Mouse (Mus musculus): ENCODE results near the gene Ubash3a. TPM values are rescaled to one million over a fixed set of nuclear protein-coding genes. Genes with fewer than 3 reads are reported as not detected.

The Ubash3a gene
- polyA plus RNA-seq, 1 experiment from 2014 or later, result 0.17 TPM

GRCm38 (mm10) chr17:31208654-31209053 is 981 bp downstream of the Ubash3a start:
- no peak for DNase-seq (ENCODE audit: low spot score)
- no peak overlapping the region for H3K4me2 ChIP-seq (replicated peaks; ENCODE audit: low read depth, low read length)
- H3K36me3 ChIP-seq (ENCODE audit: control insufficient read depth, insufficient read depth, low read length), result no peaks in the 10 kb centered on the region
- ATAC-seq (ENCODE audit: low FRiP score), result no peak
- H3K27ac ChIP-seq (ENCODE audit: low read depth, low read length), result no peak overlapping the region
- 90% methylated on average over 8 of the region's 8 CpGs for WGBS
- no peaks in the 10 kb centered on the region for H3K9me3 ChIP-seq (ENCODE audit: control insufficient read depth, low read length)
- no peaks in the 10 kb centered on the region for H3K4me1 ChIP-seq (replicated peaks; ENCODE audit: control insufficient read depth, insufficient read depth, low read length)
- H3K27me3 ChIP-seq (ENCODE audit: control insufficient read depth, insufficient read depth, low read length), result no peaks in the 10 kb centered on the region
- no peak overlapping the region for H3K9ac ChIP-seq (ENCODE audit: low read depth, low read length)
- H3K4me3 ChIP-seq (ENCODE audit: low read depth, low read length), result no peak overlapping the region

- Histone ChIP-seq H3K4me1 (replicated peaks; ENCODE audit: control insufficient read depth, insufficient read depth, low read length) (no peaks in the 10 kb centered on the region), H3K27me3 (ENCODE audit: control insufficient read depth, insufficient read depth, low read length) (no peaks in the 10 kb centered on the region), H3K27ac (ENCODE audit: low read depth, low read length) (no peak overlapping the region), H3K9ac (ENCODE audit: low read depth, low read length) (no peak overlapping the region), H3K4me2 (replicated peaks; ENCODE audit: low read depth, low read length) (no peak overlapping the region), H3K36me3 (ENCODE audit: control insufficient read depth, insufficient read depth, low read length) (no peaks in the 10 kb centered on the region), H3K9me3 (ENCODE audit: control insufficient read depth, low read length) (no peaks in the 10 kb centered on the region), H3K4me3 (ENCODE audit: low read depth, low read length) (no peak overlapping the region)
- 96% methylated on average over 11 of the region's 11 CpGs for WGBS
- DNase-seq (ENCODE audit: low spot score) (no peak), ATAC-seq (ENCODE audit: low FRiP score) (no peak)
These were observed 1.8 kb downstream of the Ubash3a start for GRCm38 (mm10) chr17:31209376-31209930.

GRCm38 (mm10) chr17:31210299-31210698 is 2.6 kb downstream of the Ubash3a start:
- 87% methylated on average over 7 of the region's 7 CpGs for WGBS
- no peak overlapping the region for H3K4me3 ChIP-seq (ENCODE audit: low read depth, low read length)
- DNase-seq (ENCODE audit: low spot score), result no peak
- no peak for ATAC-seq (ENCODE audit: low FRiP score)
- H3K27ac ChIP-seq (ENCODE audit: low read depth, low read length), result no peak overlapping the region
- no peaks in the 10 kb centered on the region for H3K9me3 ChIP-seq (ENCODE audit: control insufficient read depth, low read length)
- H3K4me2 ChIP-seq (replicated peaks; ENCODE audit: low read depth, low read length), result no peak overlapping the region
- no peaks in the 10 kb centered on the region for H3K36me3 ChIP-seq (ENCODE audit: control insufficient read depth, insufficient read depth, low read length)
- H3K4me1 ChIP-seq (replicated peaks; ENCODE audit: control insufficient read depth, insufficient read depth, low read length), result no peaks in the 10 kb centered on the region
- H3K9ac ChIP-seq (ENCODE audit: low read depth, low read length), result no peak overlapping the region
- no peaks in the 10 kb centered on the region for H3K27me3 ChIP-seq (ENCODE audit: control insufficient read depth, insufficient read depth, low read length)

- no peaks in the 10 kb centered on the region for H3K27me3 ChIP-seq (ENCODE audit: control insufficient read depth, insufficient read depth, low read length)
- no peak for ATAC-seq (ENCODE audit: low FRiP score)
- no peak overlapping the region for H3K4me3 ChIP-seq (ENCODE audit: low read depth, low read length)
- no peak overlapping the region for H3K4me2 ChIP-seq (replicated peaks; ENCODE audit: low read depth, low read length)
- no peaks in the 10 kb centered on the region for H3K4me1 ChIP-seq (replicated peaks; ENCODE audit: control insufficient read depth, insufficient read depth, low read length)
- no peaks in the 10 kb centered on the region for H3K9me3 ChIP-seq (ENCODE audit: control insufficient read depth, low read length)
- no peaks in the 10 kb centered on the region for H3K36me3 ChIP-seq (ENCODE audit: control insufficient read depth, insufficient read depth, low read length)
- no peak for DNase-seq (ENCODE audit: low spot score)
- no peak overlapping the region for H3K9ac ChIP-seq (ENCODE audit: low read depth, low read length)
- no peak overlapping the region for H3K27ac ChIP-seq (ENCODE audit: low read depth, low read length)
- WGBS, result 91% methylated on average over 6 of the region's 6 CpGs
These were observed 4.2 kb downstream of the Ubash3a start for GRCm38 (mm10) chr17:31211881-31212280.

GRCm38 (mm10) chr17:31216068-31216955 is 8.6 kb downstream of the Ubash3a start:
- no peak overlapping the region for H3K27ac ChIP-seq (ENCODE audit: low read depth, low read length)
- no peaks in the 10 kb centered on the region for H3K4me1 ChIP-seq (replicated peaks; ENCODE audit: control insufficient read depth, insufficient read depth, low read length)
- no peak overlapping the region for H3K4me2 ChIP-seq (replicated peaks; ENCODE audit: low read depth, low read length)
- H3K9me3 ChIP-seq (ENCODE audit: control insufficient read depth, low read length), result no peaks in the 10 kb centered on the region
- WGBS, result 53% methylated on average over 5 of the region's 5 CpGs
- ATAC-seq (ENCODE audit: low FRiP score) (no peak), DNase-seq (ENCODE audit: low spot score) (no peak)
- no peaks in the 10 kb centered on the region for H3K27me3 ChIP-seq (ENCODE audit: control insufficient read depth, insufficient read depth, low read length)
- H3K36me3 ChIP-seq (ENCODE audit: control insufficient read depth, insufficient read depth, low read length), result no peaks in the 10 kb centered on the region
- H3K4me3 ChIP-seq (ENCODE audit: low read depth, low read length), result no peak overlapping the region
- H3K9ac ChIP-seq (ENCODE audit: low read depth, low read length), result no peak overlapping the region

GRCm38 (mm10) chr17:31222810-31223310 is 15.2 kb downstream of the Ubash3a start:
- no peak for ATAC-seq (ENCODE audit: low FRiP score)
- Histone ChIP-seq H3K27ac (ENCODE audit: low read depth, low read length) (no peak overlapping the region), H3K4me3 (ENCODE audit: low read depth, low read length) (no peak overlapping the region), H3K9ac (ENCODE audit: low read depth, low read length) (no peak overlapping the region), H3K9me3 (ENCODE audit: control insufficient read depth, low read length) (no peaks in the 10 kb centered on the region), H3K4me1 (replicated peaks; ENCODE audit: control insufficient read depth, insufficient read depth, low read length) (no peaks in the 10 kb centered on the region), H3K36me3 (ENCODE audit: control insufficient read depth, insufficient read depth, low read length) (no peaks in the 10 kb centered on the region), H3K4me2 (replicated peaks; ENCODE audit: low read depth, low read length) (no peak overlapping the region), H3K27me3 (ENCODE audit: control insufficient read depth, insufficient read depth, low read length) (no peaks in the 10 kb centered on the region)
- WGBS, result 77% methylated on average over 4 of the region's 4 CpGs
- no peak for DNase-seq (ENCODE audit: low spot score)

- H3K9ac ChIP-seq (ENCODE audit: low read depth, low read length), result no peak overlapping the region
- no peak overlapping the region for H3K27ac ChIP-seq (ENCODE audit: low read depth, low read length)
- H3K4me1 ChIP-seq (replicated peaks; ENCODE audit: control insufficient read depth, insufficient read depth, low read length), result no peaks in the 10 kb centered on the region
- ATAC-seq (ENCODE audit: low FRiP score) (no peak), DNase-seq (ENCODE audit: low spot score) (no peak)
- no peaks in the 10 kb centered on the region for H3K9me3 ChIP-seq (ENCODE audit: control insufficient read depth, low read length)
- no peak overlapping the region for H3K4me2 ChIP-seq (replicated peaks; ENCODE audit: low read depth, low read length)
- H3K27me3 ChIP-seq (ENCODE audit: control insufficient read depth, insufficient read depth, low read length), result no peaks in the 10 kb centered on the region
- no peaks in the 10 kb centered on the region for H3K36me3 ChIP-seq (ENCODE audit: control insufficient read depth, insufficient read depth, low read length)
- 71% methylated on average over 7 of the region's 7 CpGs for WGBS
- no peak overlapping the region for H3K4me3 ChIP-seq (ENCODE audit: low read depth, low read length)
These were observed 16.2 kb downstream of the Ubash3a start for GRCm38 (mm10) chr17:31223835-31224234.

GRCm38 (mm10) chr17:31224591-31224990 is 16.9 kb downstream of the Ubash3a start:
- 86% methylated on average over 8 of the region's 8 CpGs for WGBS
- H3K9ac ChIP-seq (ENCODE audit: low read depth, low read length), result no peak overlapping the region
- no peaks in the 10 kb centered on the region for H3K36me3 ChIP-seq (ENCODE audit: control insufficient read depth, insufficient read depth, low read length)
- H3K27me3 ChIP-seq (ENCODE audit: control insufficient read depth, insufficient read depth, low read length), result no peaks in the 10 kb centered on the region
- DNase-seq (ENCODE audit: low spot score) (no peak), ATAC-seq (ENCODE audit: low FRiP score) (no peak)
- H3K4me1 ChIP-seq (replicated peaks; ENCODE audit: control insufficient read depth, insufficient read depth, low read length), result no peaks in the 10 kb centered on the region
- H3K27ac ChIP-seq (ENCODE audit: low read depth, low read length), result no peak overlapping the region
- no peak overlapping the region for H3K4me2 ChIP-seq (replicated peaks; ENCODE audit: low read depth, low read length)
- no peaks in the 10 kb centered on the region for H3K9me3 ChIP-seq (ENCODE audit: control insufficient read depth, low read length)
- no peak overlapping the region for H3K4me3 ChIP-seq (ENCODE audit: low read depth, low read length)

- DNase-seq (ENCODE audit: low spot score), result no peak
These were observed 18.7 kb downstream of the Ubash3a start for GRCm38 (mm10) chr17:31226368-31226767.

More at GRCm38 (mm10) chr17:31226368-31226767, 18.7 kb downstream of the Ubash3a start:
- Histone ChIP-seq H3K9me3 (ENCODE audit: control insufficient read depth, low read length) (no peaks in the 10 kb centered on the region), H3K27me3 (ENCODE audit: control insufficient read depth, insufficient read depth, low read length) (no peaks in the 10 kb centered on the region), H3K4me3 (ENCODE audit: low read depth, low read length) (no peak overlapping the region), H3K4me2 (replicated peaks; ENCODE audit: low read depth, low read length) (no peak overlapping the region), H3K4me1 (replicated peaks; ENCODE audit: control insufficient read depth, insufficient read depth, low read length) (no peaks in the 10 kb centered on the region), H3K27ac (ENCODE audit: low read depth, low read length) (no peak overlapping the region), H3K9ac (ENCODE audit: low read depth, low read length) (no peak overlapping the region), H3K36me3 (ENCODE audit: control insufficient read depth, insufficient read depth, low read length) (no peaks in the 10 kb centered on the region)
- WGBS, result 72% methylated on average over 3 of the region's 3 CpGs
- ATAC-seq (ENCODE audit: low FRiP score), result no peak
